Mouse (Mus musculus) right cerebral cortex, postnatal 4 days (tissue): ENCODE measurements around the gene Topaz1.
"Not testable (repeated sequence)": the region's sequence is repeated elsewhere in the genome, so short reads cannot be mapped to it uniquely, and the experiment has no call there.

Experiments
- DNase-seq: peaks from one replicate; pipeline ENCODE4 v3.0.0-alpha.2; 2022

Gene Topaz1

GRCm38 (mm10) chr9:122814775-122815174 lies 67.6 kb downstream of the Topaz1 start:
- no peak for DNase-seq

- DNase-seq = no peak
Observed at GRCm38 (mm10) chr9:122815239-122815851, 68.2 kb downstream of the Topaz1 start.

GRCm38 (mm10) chr9:122823374-122824017 lies 76.3 kb downstream of the Topaz1 start:
- no peak for DNase-seq

- no peak for DNase-seq
Observed at GRCm38 (mm10) chr9:122826743-122827142, 79.6 kb downstream of the Topaz1 start.

DNA sequence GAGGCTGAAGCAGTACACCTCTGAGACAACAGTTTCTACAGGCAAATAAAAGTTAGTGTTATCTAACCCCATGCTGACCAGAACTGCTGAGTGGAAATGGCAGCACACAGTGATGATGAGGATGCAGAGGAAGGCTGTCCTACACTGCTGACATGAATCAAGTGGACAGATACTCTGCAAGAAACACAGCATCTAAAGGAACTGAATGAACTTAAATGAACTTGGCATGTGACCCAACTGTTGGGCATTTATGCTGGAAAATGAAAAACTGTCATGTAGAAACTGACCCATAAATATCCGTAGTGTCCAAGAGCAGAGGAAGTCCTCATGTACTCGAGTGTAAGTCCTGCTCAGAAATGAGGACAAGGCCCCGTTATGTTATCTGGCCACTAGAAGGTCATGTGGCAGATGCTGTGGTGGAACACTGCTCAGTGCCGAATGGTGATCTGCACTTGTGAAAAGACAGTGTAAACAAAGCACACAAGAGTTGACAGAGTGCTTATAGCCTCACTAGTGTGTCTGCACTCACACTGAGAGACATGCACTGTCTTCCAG lies 82.8 kb downstream of the Topaz1 start:
- DNase-seq = no peak

DNA sequence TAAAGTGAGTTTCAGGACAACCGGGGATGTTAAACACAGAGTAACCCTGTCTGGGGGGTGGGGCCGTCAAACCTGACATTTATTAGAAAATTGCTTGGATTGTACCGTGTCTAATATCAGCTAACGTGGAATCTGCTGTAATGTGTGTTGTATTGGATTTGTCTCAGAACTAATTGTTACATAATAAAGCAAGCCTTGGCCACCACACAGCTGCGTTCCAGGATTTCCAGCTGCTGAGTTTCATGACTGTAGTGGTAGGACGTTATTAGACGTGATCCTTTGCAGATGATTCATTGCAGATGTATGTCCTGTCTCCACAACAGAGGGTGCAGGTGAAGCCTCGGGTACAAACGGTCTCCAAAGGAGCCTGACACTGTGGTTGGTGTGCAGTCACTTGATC lies 89.0 kb downstream of the Topaz1 start:
- no peak for DNase-seq

DNA sequence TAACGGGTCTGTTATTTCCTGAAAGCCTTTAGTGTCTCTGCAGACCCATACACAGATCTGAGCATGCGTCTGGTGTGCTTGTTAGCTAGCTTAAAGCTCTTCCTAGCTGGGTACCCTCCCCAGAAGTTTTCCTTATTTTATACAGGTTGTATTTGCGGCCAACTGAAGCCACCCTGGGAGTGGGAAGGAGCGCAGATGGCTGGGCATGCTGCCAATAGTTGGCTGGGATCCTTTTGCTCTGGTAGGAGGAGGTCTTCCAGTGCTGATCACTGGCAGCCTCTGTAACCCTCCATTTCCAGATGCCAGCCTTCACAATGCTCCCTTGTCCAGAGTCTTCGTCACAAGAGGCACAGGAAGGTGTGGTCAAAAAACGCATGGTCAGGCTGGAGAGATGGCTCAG lies 89.6 kb downstream of the Topaz1 start:
- DNase-seq = peak; percentile 77

- no peak for DNase-seq
Observed at GRCm38 (mm10) chr9:122837216-122837615, 90.1 kb downstream of the Topaz1 start.

GRCm38 (mm10) chr9:122837680-122838079 lies 90.5 kb downstream of the Topaz1 start:
- DNase-seq = peak; percentile 29

- DNase-seq = no peak
Observed at GRCm38 (mm10) chr9:122843760-122844159, 96.6 kb downstream of the Topaz1 start, which contains the start of gene Gm35549. Gm35549 (minus strand) TSS chr9:122844035.

GRCm38 (mm10) chr9:122845621-122846020 lies 98.5 kb downstream of the Topaz1 start:
- no peak for DNase-seq

DNA sequence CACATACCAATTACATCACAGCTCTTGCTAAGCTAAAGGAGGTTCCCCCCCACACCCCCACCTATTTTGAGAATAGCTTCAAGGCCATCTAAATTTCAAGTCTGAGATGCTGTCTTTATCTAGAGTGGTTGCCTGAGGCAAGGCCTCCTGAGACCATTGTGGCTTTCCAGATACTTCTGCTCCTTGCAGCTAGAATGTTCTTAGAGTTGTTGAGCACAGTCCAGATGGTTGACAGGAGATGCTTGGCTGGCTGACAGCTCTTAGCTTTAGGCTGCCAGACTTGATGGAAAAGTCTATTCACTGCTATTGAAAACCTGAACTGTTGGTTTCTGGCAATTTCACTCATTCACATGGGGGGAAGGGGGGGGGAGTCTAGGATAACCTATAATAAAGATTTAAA lies 99.0 kb downstream of the Topaz1 start:
- DNase-seq = peak; percentile 37

GRCm38 (mm10) chr9:122847811-122848311 lies 100.7 kb downstream of the Topaz1 start:
- DNase-seq = not testable (repeated sequence)
